Mouse (Mus musculus): ENCODE data around the gene Hcls1. TPM values are rescaled to one million over a fixed set of nuclear protein-coding genes. Genes with fewer than 3 reads are reported as not detected.

The Hcls1 gene
- total and polyA plus RNA-seq, 2 experiments from 2014 or later, result 0.78 to 2.2 TPM

DNA sequence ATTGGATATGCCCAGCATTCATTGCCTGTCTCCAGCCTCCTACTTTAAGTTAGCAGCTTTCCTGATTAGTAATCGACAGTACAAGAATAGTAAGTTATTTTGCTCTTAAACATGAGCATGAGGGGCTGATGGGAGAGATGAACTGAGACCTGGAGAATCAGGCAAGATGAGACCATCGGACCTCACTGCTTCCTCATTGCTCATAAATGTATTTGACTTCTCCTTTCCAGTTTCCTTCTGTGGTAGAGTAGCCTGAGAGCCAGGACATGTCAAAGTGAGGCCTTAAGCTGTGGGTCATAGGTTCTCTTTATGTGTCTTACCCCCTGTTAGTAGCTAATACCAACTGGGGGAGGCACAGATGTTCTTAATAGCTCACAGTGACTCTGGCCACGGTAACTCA, 1.0 kb downstream of the Hcls1 start:
- no peak overlapping the region for H3K4me2 ChIP-seq (ENCODE audit: low read depth, low read length)
- WGBS, result 91% methylated on average over 3 of the region's 3 CpGs

DNA sequence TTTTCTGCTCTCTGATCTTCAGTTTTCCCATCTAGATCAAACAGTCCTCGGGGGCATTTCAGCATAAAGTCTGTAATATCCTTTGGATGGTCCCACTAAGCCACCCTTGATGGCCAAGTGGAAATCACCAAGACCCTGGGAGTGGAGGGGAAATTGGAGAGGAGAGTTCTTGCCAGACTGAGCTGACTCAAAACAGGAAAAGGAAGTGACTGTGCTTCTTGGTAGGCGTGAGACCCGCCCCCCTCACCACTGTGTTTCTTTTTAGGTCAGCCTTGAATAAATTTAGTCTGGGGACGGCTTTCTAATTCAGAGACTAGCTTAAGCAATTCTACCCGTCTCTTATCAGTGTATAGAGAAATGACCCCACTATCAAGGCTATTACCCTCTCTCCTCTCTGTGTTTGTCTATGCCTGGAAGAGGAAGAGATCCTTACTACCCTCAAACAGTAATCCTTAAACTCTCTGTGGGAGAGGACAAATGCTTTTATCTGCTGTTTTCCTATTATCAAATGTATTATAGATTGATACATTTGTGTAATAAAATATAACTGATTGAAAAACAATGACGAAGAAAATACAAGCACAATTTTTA, 6.4 kb downstream of the Hcls1 start:
- no peaks in the 10 kb centered on the region for H3K4me1 ChIP-seq (ENCODE audit: insufficient read depth, low read length)
- no peaks in the 10 kb centered on the region for H3K27me3 ChIP-seq (ENCODE audit: insufficient read depth, low read length)
- no peaks in the 10 kb centered on the region for H3K36me3 ChIP-seq (ENCODE audit: insufficient read depth, low read length)
- no peak overlapping the region for H3K4me2 ChIP-seq (ENCODE audit: low read depth, low read length)
- no peak for DNase-seq (ENCODE audit: low spot score)
- no peak for ATAC-seq
- H3K9me3 ChIP-seq (ENCODE audit: low read length), result no peaks in the 10 kb centered on the region
- no peak overlapping the region for H3K9ac ChIP-seq (replicated peaks; ENCODE audit: low read length)
- WGBS, result 82% methylated on average over 6 of the region's 6 CpGs
- no peak overlapping the region for H3K27ac ChIP-seq
- no peak overlapping the region for H3K4me3 ChIP-seq (ENCODE audit: low read length)
- no peak for TF ChIP-seq CTCF (IDR thresholded peaks at IDR 0.05; ENCODE audit: low read depth)

More for the DNA sequence above, 1.0 kb downstream of the Hcls1 start:
- H3K36me3 ChIP-seq (ENCODE audit: insufficient read depth, low read length), result peaks cover 23% of the 10 kb centered on the region
- no peaks in the 10 kb centered on the region for H3K4me1 ChIP-seq (ENCODE audit: insufficient read depth, low read length)
- TF ChIP-seq CTCF (IDR thresholded peaks at IDR 0.05; ENCODE audit: low read depth), result no peak
- H3K9ac ChIP-seq (replicated peaks; ENCODE audit: low read length), result no peak overlapping the region
- no peak for DNase-seq (ENCODE audit: low spot score)
- no peak overlapping the region for H3K27ac ChIP-seq
- no peak for ATAC-seq
- H3K27me3 ChIP-seq (ENCODE audit: insufficient read depth, low read length), result no peaks in the 10 kb centered on the region
- no peaks in the 10 kb centered on the region for H3K9me3 ChIP-seq (ENCODE audit: low read length)
- no peak overlapping the region for H3K4me3 ChIP-seq (ENCODE audit: low read length)

DNA sequence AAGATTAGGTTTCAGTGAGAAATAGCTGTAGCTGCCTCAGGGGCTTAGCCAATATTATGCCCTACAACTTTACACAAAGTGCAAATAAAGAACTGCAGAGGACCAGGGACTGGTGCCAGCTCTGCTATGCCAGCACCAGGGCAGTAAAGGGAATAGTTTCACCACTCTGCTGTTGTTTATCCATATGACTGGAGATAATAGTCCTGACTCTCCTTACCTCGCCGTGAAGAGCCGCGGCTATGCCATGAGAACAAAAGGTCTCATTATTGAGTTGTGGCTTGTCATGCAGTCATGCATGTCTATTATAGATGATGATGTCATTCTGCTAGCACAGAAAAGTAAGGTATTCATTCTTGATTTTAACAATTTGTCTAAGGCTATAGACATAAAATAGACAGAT, 7.1 kb downstream of the Hcls1 start:
- Histone ChIP-seq H3K4me3 (ENCODE audit: low read length) (no peak overlapping the region), H3K9ac (replicated peaks; ENCODE audit: low read length) (no peak overlapping the region), H3K4me1 (ENCODE audit: insufficient read depth, low read length) (no peaks in the 10 kb centered on the region), H3K9me3 (ENCODE audit: low read length) (no peaks in the 10 kb centered on the region), H3K27ac (no peak overlapping the region), H3K4me2 (ENCODE audit: low read depth, low read length) (no peak overlapping the region), H3K27me3 (ENCODE audit: insufficient read depth, low read length) (no peaks in the 10 kb centered on the region), H3K36me3 (ENCODE audit: insufficient read depth, low read length) (no peaks in the 10 kb centered on the region)
- no peak for TF ChIP-seq CTCF (IDR thresholded peaks at IDR 0.05; ENCODE audit: low read depth)
- no peak for DNase-seq (ENCODE audit: low spot score)
- ATAC-seq, result no peak
- 54% methylated on average over 4 of the region's 4 CpGs for WGBS

DNA sequence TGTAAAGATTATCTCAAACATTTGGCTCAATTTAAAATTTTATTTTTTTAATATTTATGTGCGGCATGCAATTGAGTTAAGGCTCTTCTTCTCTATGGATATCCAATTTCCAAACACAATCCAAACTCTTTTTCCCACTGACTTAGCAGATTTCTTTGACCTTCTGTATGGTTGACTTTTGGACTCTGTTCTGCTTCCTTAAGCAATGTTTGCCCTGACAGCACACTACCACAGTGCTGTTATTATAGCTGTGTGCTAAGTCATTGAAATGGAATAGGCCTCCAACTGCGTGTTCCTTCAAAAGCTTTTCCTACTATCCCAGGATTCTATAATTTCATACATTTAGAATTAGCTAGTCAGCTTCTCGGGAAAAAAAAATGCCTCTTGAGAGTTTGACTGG, 8.8 kb downstream of the Hcls1 start:
- 91% methylated on average over 3 of the region's 3 CpGs for WGBS
- H3K9ac ChIP-seq (replicated peaks; ENCODE audit: low read length), result no peak overlapping the region
- H3K27me3 ChIP-seq (ENCODE audit: insufficient read depth, low read length), result no peaks in the 10 kb centered on the region
- no peak overlapping the region for H3K27ac ChIP-seq
- ATAC-seq (no peak), DNase-seq (ENCODE audit: low spot score) (no peak)
- no peaks in the 10 kb centered on the region for H3K9me3 ChIP-seq (ENCODE audit: low read length)
- no peaks in the 10 kb centered on the region for H3K36me3 ChIP-seq (ENCODE audit: insufficient read depth, low read length)
- no peak for TF ChIP-seq CTCF (IDR thresholded peaks at IDR 0.05; ENCODE audit: low read depth)
- H3K4me1 ChIP-seq (ENCODE audit: insufficient read depth, low read length), result no peaks in the 10 kb centered on the region
- H3K4me3 ChIP-seq (ENCODE audit: low read length), result no peak overlapping the region
- H3K4me2 ChIP-seq (ENCODE audit: low read depth, low read length), result no peak overlapping the region

DNA sequence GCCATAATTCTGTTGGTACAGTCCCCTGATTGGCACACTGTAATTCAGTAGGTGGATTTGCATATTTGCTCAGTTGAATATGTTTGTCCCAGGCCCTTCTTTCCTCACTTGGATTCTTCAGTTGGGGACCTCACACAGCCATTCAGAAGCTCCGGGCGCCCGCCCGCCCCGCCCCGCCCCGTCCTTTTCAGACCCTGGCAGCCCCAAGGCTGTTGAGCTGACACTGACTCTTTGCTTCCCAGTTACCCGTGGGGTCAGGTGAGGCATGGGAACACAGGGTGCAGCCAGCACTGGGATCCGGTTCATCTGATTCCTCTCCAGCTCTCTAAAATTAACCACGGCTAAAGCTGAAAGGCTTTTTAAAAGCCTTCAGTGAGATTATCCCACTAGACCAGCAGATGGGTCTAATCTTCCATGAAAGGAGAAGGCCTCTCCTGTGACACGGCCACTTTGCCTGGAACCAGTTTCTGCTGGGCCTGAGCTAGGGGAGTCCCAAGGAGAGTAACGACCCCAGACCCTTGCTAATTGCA, 10.2 kb downstream of the Hcls1 start:
- H3K9ac ChIP-seq (replicated peaks; ENCODE audit: low read length), result no peak overlapping the region
- TF ChIP-seq CTCF (IDR thresholded peaks at IDR 0.05; ENCODE audit: low read depth), result peak; percentile 22; the same call in 1 of the 2 replicates
- H3K4me1 ChIP-seq (ENCODE audit: insufficient read depth, low read length), result no peaks in the 10 kb centered on the region
- WGBS, result 19% methylated on average over 12 of the region's 12 CpGs
- no peak overlapping the region for H3K27ac ChIP-seq
- no peaks in the 10 kb centered on the region for H3K9me3 ChIP-seq (ENCODE audit: low read length)
- no peak overlapping the region for H3K4me2 ChIP-seq (ENCODE audit: low read depth, low read length)
- no peak overlapping the region for H3K4me3 ChIP-seq (ENCODE audit: low read length)
- H3K27me3 ChIP-seq (ENCODE audit: insufficient read depth, low read length), result no peaks in the 10 kb centered on the region
- no peaks in the 10 kb centered on the region for H3K36me3 ChIP-seq (ENCODE audit: insufficient read depth, low read length)
- DNase-seq (ENCODE audit: low spot score) (peak; percentile 46), ATAC-seq (peak; percentile 83)

DNA sequence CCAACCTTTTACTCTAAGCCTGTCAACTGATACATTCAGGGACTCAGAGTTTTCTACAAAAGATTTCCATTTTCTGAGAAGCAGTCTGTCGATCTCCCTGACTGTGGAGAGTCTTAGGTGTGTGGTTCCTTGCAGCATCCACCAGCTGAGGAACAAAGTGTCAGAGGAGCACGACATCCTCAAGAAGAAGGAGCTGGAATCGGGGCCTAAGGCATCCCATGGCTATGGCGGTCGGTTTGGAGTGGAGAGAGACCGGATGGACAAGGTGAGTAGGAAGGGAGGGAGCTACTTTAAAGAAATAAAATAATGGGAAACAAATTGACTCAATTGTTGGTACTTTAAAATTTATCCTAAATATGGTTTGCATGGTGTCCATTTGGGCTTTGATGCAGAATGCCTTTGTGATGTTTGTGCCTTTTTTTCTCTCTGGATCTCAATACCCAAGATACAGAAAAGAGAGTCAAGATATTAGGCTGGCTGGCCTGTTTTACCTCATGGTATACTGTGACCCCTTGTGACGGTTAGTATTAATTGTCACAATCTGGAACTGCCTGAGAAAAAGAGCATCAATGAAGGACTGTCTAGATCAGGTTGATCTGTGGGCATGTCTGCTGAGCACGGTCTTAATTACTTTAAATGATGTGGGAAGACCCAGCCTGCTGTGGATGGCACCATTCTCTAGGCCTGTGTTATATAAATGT, 11.8 kb downstream of the Hcls1 start:
- H3K9ac ChIP-seq (replicated peaks; ENCODE audit: low read length), result no peak overlapping the region
- H3K4me3 ChIP-seq (ENCODE audit: low read length), result no peak overlapping the region
- H3K4me2 ChIP-seq (ENCODE audit: low read depth, low read length), result no peak overlapping the region
- no peaks in the 10 kb centered on the region for H3K4me1 ChIP-seq (ENCODE audit: insufficient read depth, low read length)
- no peak overlapping the region for H3K27ac ChIP-seq
- ATAC-seq (no peak), DNase-seq (ENCODE audit: low spot score) (no peak)
- no peak for TF ChIP-seq CTCF (IDR thresholded peaks at IDR 0.05; ENCODE audit: low read depth)
- H3K9me3 ChIP-seq (ENCODE audit: low read length), result no peaks in the 10 kb centered on the region
- H3K36me3 ChIP-seq (ENCODE audit: insufficient read depth, low read length), result no peaks in the 10 kb centered on the region
- WGBS, result 94% methylated on average over 8 of the region's 8 CpGs
- no peaks in the 10 kb centered on the region for H3K27me3 ChIP-seq (ENCODE audit: insufficient read depth, low read length)

DNA sequence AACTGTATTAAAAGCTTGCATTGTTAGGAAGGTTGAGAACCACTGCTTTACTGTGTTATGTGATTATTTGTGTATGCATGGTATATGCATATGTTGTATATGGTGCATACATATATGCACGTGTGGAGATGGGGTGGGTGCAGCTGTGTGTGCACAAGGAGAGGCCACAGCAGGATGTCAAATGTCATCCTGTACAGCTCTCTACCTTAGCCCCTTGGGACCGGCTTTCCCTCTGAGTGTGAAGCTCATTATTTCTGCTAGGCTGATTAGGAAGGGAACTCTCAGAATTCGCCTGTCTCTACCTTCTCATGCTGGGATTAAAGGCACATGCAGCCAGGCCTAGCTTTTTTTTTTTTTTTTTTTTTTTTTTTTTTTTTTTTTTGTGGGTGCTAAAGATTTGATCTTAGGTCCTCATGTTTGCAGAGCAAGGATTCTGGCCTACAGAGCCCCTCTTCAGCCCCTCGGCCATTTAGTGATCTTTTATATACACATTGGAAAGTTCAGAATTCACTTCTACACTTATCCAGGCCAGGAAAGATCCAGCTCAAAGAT, 12.9 kb downstream of the Hcls1 start:
- H3K27ac ChIP-seq, result no peak overlapping the region
- no peak overlapping the region for H3K4me3 ChIP-seq (ENCODE audit: low read length)
- no peak overlapping the region for H3K4me2 ChIP-seq (ENCODE audit: low read depth, low read length)
- TF ChIP-seq CTCF (IDR thresholded peaks at IDR 0.05; ENCODE audit: low read depth), result no peak
- 63% methylated on average over 4 of the region's 4 CpGs for WGBS
- no peaks in the 10 kb centered on the region for H3K27me3 ChIP-seq (ENCODE audit: insufficient read depth, low read length)
- no peaks in the 10 kb centered on the region for H3K36me3 ChIP-seq (ENCODE audit: insufficient read depth, low read length)
- H3K4me1 ChIP-seq (ENCODE audit: insufficient read depth, low read length), result no peaks in the 10 kb centered on the region
- ATAC-seq, result no peak
- DNase-seq (ENCODE audit: low spot score), result no peak
- no peaks in the 10 kb centered on the region for H3K9me3 ChIP-seq (ENCODE audit: low read length)
- no peak overlapping the region for H3K9ac ChIP-seq (replicated peaks; ENCODE audit: low read length)

All from hindbrain, postnatal 0 days (tissue).